Mouse (Mus musculus): ENCODE data around the gene Thap7.
"Not testable (repeated sequence)": the region's sequence is repeated elsewhere in the genome, so short reads cannot be mapped to it uniquely, and the experiment has no call there.

The Thap7 gene

GRCm38 (mm10) chr16:17532271-17532670 lies 1.3 kb upstream of the Thap7 start:
- DNase-seq (ENCODE audit: low spot score in 2 of 2) = no peak

DNA sequence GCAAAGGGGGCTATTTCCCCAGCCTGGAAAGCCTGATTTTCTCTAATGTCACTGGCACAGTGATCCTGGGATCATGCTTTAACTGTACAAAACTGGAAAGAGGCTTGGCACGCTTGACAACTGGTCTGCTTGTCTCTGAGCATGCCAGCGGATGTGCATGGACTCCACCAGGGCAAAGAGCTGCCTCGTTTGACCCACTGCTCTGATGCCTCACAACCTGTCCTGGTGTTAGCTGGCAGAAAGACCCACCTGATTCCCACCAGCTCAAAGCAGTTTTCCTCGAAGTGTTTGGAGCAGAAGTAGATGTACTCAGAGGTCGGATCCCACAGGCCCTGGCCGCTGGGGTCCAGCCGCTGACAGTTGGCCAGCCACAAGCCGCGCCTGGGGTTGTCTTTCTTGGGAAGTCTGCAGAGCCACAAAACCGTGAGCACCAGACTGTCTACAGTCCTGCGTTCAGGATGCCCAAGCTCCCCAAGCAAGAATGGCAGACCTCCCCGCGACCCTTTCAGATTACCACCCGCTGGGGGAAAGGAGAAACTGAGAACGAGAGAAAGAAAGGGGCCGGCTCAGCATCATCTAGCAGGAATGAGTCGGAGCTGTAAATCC lies 852 bp downstream of the Thap7 start:
- no peak for DNase-seq (ENCODE audit: low spot score in 2 of 2)

GRCm38 (mm10) chr16:17528276-17528675 lies 2.7 kb downstream of the Thap7 start:
- DNase-seq (ENCODE audit: low spot score in 2 of 2) = no peak

GRCm38 (mm10) chr16:17527606-17528005 lies 3.3 kb downstream of the Thap7 start:
- DNase-seq (ENCODE audit: low spot score in 2 of 2) = no peak

DNA sequence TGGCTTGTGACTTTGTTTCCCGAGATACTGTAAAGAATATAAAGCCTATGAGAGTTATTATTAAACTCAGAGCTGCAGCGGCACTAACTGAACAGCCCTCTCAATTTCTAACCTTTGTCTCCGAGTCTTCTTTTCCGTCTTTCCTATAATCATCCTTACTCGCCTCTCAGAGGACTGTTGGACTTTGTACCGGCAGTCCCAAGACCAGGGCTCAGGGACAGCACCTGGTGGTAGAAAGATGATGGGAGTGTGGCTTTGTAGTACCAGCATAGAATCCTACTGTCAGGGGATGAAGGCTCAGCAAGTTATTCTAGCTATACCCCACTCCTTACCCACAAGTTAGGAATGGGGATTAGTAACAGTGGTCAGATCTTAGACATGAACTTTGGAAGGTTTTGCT lies 4.7 kb downstream of the Thap7 start:
- no peak for DNase-seq (ENCODE audit: low spot score in 2 of 2)

DNA sequence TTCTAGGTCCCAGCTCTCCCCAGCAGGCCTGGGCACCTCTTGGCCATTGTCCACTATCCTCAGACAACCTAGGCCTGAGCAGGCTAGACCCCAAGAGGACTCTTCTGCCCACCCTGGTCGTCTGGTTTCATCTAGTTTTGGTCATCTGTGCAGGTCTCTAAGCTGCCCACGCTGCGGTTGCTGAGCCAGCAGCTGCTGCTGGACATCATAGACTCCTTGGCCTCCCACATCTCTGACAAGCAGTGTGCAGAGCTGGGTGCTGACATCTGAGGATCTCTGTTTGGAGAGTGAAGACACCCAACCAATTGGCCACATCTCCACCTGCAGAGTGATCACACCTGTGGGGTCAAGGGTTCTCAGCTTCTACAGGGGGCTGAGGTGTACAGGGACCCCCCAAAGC lies 5.4 kb downstream of the Thap7 start:
- DNase-seq (ENCODE audit: low spot score in 2 of 2) = no peak

DNA sequence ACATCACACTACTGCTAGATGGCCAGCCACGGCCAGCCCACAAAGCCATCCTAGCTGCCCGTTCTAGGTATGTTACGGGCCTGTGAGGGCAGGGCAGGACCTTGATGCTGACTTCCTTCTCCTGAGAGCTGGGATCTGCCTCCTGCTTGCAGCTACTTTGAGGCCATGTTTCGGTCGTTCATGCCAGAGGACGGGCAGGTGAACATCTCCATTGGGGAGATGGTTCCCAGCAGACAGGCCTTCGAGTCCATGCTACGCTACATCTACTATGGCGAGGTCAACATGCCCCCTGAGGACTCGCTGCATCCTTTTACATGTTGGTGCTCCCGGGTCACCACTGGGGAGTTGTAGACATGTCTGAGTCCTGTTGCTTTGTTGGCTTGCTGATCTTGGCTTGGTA lies 6.8 kb downstream of the Thap7 start:
- DNase-seq (ENCODE audit: low spot score in 2 of 2) = no peak

- no peak for DNase-seq (ENCODE audit: low spot score in 2 of 2)
Observed at GRCm38 (mm10) chr16:17518910-17519309, 12.0 kb downstream of the Thap7 start.

GRCm38 (mm10) chr16:17511431-17511830 lies 19.5 kb downstream of the Thap7 start:
- DNase-seq (ENCODE audit: low spot score in 2 of 2) = no peak

DNA sequence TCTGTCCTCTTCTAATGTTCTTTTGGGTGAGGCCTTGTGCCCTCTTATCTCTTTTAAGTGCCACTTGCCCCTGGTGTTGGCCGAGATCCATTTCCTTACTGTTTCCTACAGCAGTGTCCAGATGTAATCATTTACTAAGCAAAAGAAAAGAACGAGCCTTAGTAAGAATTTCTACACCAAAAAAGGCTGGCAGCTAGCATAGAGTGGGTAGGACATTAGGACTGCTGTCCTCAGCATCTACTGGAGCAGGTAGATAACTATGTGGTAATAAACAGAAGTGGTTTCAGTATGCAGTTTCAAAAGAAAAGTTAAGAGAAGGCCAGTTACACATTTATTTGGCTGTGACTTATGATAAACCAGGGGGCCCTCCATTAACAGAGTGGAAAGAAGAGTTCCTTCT lies 20.2 kb downstream of the Thap7 start:
- DNase-seq (ENCODE audit: low spot score in 2 of 2) = no peak

GRCm38 (mm10) chr16:17510143-17510542 lies 20.8 kb downstream of the Thap7 start:
- no peak for DNase-seq (ENCODE audit: low spot score in 2 of 2)

DNA sequence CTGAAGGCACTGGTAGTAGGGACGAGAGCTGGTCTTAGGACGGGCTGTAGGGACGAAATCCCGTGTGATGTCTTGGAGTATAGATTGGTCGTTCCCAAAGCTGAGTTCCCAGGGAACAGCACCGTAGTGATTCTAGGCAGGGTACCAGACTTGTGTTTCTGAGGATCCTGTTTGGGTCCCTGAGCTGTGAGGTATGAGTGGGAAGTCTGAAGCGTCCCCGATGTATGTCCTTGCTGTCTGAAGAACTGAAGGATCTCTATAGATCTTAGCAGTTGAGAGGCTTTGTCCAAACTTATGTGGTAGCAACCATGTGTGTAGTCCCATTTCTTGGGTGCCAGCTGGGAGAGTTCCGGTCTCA lies 21.7 kb downstream of the Thap7 start:
- no peak for DNase-seq (ENCODE audit: low spot score in 2 of 2)

DNA sequence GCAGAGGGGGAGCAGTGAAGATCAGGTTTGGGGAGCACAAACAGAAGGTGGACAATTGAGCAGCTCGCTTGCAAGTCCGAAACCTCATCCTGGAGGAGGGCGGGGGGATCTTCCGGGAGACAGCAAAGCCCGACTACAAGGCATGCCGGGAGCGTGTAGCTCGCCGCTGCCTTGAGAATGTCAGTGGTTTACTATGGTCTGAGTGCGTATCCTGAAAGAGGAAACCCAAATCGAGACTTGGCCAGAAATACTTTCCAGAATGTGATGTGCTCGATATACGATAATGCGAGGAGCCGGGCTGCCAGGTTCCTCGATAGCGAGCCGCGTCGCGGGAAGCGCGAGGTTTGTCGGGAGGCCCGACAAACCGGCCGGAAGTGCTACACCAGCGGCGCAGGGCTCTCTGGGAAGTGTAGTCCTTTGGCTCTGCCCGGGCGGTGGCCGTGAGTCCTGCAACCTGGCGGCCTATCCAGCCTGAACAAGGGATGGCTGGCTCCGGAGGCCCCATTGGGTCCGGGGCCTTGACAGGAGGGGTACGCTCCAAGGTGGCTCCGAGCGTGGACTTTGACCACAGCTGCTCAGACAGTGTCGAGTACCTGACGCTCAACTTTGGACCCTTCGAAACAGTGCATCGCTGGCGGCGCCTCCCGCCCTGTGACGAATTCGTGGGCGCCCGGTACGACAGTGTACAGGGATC lies 22.2 kb downstream of the Thap7 start, which contains the start of gene Lztr1:
Lztr1 (plus strand) TSS at position 143 of the 694 bp plus-strand sequence.
- peak; percentile 87 to 88 for DNase-seq (ENCODE audit: low spot score in 2 of 2)

DNA sequence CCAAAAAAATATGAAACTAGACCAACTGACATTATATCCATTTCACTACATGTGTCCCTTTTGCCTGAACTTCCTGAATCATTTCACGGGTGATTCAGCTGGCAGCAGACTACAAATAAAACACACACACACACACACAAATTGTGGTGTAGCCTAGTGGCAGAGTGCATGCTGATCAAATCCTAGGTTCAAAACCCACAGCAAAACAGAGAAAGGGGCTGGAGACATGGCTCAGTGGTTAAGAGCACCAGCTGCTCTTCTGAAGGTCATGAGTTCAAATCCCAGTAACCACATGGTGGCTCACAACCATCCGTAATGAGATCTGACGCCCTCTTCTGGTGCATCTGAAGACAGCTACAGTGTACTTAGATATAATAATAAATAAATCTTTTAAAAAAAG lies 22.9 kb downstream of the Thap7 start:
- not testable (repeated sequence) for DNase-seq (ENCODE audit: low spot score in 2 of 2)

GRCm38 (mm10) chr16:17507018-17507552 lies 23.9 kb downstream of the Thap7 start:
- DNase-seq (ENCODE audit: low spot score in 2 of 2) = no peak

DNA sequence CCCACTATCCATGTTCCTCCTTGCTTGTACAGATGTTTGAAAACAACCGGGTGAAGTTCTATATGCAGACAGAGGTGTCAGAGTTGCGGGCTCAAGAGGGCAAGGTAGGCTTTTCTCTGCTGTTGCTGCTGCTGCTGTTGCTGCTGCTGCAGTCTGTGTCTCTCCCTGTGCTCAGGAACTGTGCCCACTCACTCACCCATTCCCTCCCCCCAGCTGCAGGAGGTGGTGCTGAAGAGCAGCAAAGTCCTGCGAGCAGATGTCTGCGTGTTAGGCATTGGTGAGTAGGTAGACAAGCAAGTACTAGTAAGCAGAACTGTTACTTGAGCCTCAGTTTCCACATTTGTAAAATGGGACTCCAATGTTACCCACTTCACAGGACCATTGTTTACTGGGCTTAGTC lies 28.3 kb downstream of the Thap7 start:
- no peak for DNase-seq (ENCODE audit: low spot score in 2 of 2)

DNA sequence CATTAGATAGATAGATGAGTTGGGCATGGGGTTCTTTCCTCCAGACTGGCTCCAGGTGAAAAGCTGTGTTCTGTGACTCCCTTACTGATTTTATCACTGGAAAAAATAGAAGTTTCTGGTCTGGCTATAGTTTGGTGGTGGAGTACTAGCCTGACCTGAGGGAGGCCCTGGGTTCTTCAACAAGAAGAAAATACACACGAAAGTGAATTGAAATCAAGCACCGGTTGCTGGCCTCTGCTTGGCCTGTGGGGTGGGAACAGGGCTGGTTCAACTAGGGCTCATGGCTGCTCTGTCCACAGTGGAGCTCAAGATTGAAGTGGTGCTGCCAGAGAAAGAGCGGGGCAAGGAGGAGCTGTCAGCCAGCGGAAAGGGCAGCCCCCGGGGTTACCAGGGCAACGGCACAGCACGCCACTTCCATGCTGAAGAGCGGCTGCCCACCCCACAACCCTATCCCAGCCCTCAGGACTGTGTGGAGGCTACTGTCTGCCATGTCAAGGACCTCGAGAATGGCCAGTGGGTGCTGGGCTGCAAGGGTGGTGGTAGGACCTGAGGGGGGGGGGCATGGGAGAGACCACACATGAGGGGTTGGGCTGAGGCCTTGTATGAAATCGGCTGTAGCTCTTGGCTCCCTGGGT lies 31.6 kb downstream of the Thap7 start:
- no peak for DNase-seq (ENCODE audit: low spot score in 2 of 2)

DNA sequence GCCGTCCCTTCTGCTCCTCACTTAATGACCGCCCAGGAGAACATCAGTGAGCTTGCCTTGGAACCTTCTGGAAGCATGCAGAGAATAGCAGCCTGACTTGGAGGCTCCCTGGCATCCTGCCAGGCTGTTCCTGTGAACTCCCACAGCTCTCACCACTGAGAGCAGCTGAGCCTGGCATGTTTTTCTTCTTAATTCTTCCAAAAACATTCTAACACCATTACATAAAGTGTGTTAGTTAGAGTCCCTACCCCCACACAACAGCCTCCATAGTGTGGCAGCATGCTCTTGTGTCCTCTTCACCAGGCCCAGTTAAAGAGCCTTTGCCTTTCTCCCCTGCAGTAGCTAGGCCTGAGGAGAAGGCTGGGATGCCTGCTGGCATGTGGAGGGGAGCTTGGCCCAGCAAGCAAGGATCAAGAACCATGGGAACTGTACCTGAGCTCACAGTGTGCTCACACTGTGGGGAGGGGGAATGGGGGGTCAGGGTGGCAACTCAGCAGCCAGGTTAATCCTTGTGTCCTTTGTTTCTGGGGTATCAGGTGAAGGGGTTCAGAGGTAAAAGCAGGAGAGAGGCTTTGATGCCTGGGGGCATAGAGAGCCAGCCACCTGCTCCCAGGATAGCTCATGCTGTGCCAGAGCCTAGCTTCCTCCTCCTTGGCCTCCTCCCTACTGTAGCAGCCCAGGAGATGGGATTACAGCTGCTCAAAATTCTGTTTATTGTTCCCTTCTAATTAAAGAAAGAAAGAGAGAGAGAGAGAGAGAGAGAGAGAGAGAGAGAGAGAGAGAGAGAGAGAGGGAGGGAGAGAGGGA lies 34.2 kb downstream of the Thap7 start:
- peak; percentile 90 to 93 for DNase-seq (ENCODE audit: low spot score in 2 of 2)

- DNase-seq (ENCODE audit: low spot score in 2 of 2) = peak in 1 of 2 experiments; percentile 64
Observed at GRCm38 (mm10) chr16:17491896-17492561, 38.9 kb downstream of the Thap7 start.

- DNase-seq (ENCODE audit: low spot score in 2 of 2) = no peak
Observed at GRCm38 (mm10) chr16:17491154-17491553, 39.8 kb downstream of the Thap7 start.

GRCm38 (mm10) chr16:17489469-17490111 lies 41.3 kb downstream of the Thap7 start, which contains the start of gene Aifm3:
Gene Aifm3 (plus strand): TSS chr16:17489611.
- no peak for DNase-seq (ENCODE audit: low spot score in 2 of 2)

All from right cerebral cortex, postnatal 36 days (tissue).